Mouse (Mus musculus) G1E-ER4 (cell line): ENCODE measurements around the gene Gnat1. TPM values are rescaled to one million over a fixed set of nuclear protein-coding genes. Genes with fewer than 3 reads are reported as not detected.

Experiments
- GATA1 ChIP-seq: IDR thresholded peaks from one replicate; pipeline ENCODE4 v1.8.0; 2012; ENCODE audit warnings: low read length, inconsistent platforms
- polyA plus RNA-seq: library from polyadenylated mRNA; stranded (reverse); fragments of >175 nt; gene quantifications from 2 replicates; pipeline ENCODE4 v1.2.3, GENCODE M21; 2012

Gnat1 gene
- polyA plus RNA-seq, 1 experiment = not detected

DNA sequence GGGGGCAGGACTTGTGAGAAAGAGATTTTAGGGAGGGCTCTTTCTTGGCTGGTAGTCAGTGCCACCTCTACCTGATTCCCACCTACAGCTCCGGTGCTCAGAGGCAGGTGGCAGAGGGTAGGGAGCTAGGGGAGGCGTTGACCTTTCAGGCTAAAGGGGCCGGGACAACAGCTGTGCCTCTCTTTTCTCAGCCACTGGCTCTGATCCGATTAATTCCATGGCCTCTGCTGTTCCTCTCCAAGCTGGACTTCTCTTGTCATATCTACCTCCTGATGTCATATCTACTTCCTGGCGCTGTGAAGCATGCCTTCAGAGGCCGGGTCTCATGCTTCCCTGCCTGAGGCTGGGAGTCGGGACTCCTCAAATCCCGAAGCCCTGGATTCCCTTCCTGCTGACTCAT is 11.5 kb downstream of the Gnat1 start:
- TF ChIP-seq GATA1 = no peak

DNA sequence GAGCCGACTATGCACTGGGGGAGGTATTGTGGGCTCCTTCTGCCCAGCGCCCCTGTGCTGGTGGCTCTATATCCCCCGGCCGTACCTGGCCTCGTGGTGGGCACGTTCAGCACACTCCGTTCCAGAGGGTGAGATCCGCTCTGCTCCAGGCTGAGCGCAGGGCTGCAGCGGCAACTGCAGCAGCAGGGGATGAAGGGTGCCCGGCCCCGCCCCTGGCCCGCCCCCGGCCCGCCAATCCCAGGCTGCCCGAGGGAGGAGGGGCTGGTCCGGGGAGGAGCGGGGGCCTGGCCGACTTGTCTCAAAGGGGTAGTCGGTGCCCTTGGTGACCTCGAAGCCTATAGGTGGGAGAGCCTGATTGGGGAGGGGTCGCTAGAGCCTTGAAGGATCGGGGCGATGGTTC is 12.3 kb downstream of the Gnat1 start:
- TF ChIP-seq GATA1 = no peak

DNA sequence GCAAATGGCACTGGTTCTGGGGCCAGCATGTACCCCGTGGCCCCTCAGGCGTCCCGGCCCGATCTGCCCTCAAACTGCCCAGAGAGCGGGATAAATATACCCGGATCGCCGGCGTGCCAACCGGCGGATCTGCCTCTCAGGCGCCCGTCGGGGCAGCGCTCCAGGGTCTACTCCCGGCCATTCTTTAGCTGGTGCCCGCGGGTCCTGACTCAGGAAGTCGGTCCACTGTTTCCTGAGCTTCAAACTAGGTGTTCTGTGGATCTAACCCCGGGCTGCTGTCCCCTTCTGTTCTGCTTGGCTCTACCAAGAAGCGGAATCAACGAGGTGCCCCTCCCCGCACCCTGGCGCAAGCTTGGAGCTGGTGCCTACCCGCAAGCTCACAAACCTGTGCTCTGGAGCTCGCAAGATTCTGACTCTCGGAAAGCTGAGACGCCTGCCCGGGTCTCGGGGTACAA is 12.7 kb downstream of the Gnat1 start:
- no peak for TF ChIP-seq GATA1

DNA sequence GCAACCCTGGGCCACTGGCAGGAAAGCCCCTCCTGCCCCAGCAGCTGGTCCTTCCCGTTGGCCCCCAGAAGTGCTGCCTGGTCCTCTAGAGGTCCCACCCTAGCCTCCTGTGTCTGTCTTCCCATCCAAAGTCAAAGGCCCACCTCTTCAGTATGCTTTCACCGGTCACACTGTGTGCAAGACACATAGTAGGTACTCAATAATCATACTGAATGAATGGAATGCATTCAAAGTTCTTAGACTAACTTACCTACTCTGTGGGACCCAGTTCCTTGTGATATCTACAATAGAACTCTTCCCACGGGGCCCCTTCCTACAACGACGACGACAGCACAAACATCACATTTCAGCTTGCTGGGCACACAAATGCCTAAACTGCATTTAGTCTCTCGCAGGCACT is 14.2 kb downstream of the Gnat1 start:
- no peak for TF ChIP-seq GATA1

DNA sequence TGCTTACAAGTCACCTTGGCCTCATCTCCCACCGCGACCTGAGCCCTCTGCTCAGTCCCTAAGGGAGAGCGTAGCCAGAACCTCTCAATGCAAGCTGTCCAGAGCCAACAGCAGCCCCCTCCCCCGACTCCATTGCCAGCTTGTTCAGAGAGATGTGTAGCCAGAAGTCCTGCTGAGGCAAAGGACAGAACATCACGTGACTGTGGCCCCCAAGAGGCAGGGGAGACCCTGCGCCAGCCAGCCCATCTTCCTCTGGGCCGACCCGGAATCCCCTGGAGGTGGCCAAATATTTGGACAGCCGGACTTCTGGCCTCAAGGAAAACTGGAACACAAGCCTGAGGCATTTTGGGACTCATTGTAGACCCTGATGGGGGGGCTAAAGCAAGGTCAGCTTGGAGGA is 16.0 kb downstream of the Gnat1 start:
- no peak for TF ChIP-seq GATA1

DNA sequence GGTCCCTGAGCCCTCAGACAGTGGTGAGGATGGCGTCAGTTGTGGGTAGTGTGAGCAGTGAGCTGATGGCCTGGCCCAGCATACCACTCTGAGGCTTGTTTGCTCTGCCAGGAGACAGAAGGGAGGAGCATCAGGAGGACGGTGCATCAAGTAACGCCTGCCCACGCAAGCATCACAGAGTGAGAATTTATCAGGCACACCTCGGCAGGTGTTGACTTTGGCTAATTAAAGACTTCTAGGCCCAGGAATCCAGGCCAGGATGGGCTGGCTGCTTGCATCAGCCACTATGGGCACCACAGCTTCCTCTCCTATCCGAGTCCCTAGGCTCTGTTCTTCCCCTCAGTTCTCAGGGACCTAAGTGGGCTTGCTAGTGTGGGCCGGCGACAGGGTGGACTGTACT is 17.2 kb downstream of the Gnat1 start:
- no peak for TF ChIP-seq GATA1

DNA sequence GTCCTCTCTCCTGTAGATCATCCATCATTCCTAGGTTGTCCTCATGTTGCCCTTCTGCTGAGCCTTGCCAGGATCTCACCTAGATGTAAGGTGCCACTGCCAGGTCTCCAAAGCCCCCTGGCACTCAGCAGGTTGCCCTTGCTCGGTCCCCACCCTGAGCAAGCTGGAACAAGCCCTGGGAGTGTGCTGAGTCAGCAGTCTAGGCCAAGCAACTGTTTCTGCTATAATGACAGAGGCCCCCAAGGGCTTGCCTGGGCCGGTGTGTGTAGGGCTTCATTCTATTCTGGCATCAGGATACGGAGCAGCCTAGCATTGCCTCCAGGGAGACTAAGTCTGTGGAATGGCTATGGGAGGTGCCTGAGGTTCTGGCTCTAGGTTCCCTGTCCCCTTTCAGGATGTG is 18.7 kb downstream of the Gnat1 start:
- TF ChIP-seq GATA1 = no peak

DNA sequence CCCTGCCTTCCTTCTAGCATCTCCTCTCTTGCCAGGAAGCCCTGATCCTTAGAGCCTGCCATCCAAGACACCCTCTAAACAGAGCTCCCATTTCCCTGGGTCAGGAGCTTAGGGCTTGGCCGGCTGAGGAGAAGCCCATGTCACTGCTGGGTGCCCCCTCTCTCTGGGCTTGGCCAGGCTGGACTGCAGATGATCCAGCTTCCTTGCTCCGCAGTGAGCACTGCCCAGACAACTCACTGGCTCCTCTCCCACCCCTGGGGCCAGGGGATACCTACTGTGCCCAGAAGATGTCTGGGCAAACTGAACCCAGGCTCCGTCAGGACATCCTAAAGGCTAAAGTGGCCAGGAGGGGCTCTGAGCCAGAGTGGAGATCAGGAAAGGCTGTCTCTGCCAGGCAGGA is 19.6 kb downstream of the Gnat1 start:
- TF ChIP-seq GATA1 = no peak

DNA sequence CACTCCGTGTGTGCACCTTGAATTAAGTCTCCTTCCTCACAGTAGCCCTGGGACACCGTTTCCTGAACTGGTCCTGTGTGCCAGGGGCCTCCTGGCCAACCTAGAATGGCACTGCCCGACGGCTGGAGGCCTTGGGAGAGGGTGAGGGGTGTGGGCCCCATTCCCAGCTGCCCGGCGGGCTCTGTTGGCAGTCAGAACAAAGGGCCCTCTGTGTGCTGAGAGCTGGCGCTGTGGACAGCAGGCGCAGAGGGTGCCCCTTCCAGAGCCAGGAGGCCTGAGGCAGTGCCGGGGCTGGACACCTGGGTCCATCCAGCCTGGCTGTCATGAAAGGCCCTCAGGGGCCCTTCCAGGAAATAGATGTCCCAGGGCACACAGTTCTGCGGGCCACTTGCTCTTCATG is 20.0 kb downstream of the Gnat1 start:
- no peak for TF ChIP-seq GATA1

DNA sequence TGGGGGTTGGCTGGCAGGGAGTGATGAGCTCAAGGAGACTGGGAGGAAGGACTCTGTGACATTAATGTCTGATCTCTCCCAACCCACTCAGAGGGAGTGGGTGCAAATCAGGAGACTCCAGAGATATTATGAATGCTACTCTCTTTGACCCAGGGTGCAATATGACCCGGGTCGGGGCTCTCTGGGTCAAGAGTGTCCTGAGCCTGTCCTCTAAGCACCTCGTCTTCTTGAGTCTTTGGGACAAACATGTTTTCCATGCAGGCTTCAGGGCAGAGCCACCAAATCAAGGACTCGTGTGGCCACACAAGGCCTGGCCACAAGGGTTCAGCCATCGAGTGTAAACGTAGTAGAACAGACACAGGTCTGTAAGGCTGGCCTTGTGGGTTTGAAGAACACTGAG is 21.4 kb downstream of the Gnat1 start:
- no peak for TF ChIP-seq GATA1

DNA sequence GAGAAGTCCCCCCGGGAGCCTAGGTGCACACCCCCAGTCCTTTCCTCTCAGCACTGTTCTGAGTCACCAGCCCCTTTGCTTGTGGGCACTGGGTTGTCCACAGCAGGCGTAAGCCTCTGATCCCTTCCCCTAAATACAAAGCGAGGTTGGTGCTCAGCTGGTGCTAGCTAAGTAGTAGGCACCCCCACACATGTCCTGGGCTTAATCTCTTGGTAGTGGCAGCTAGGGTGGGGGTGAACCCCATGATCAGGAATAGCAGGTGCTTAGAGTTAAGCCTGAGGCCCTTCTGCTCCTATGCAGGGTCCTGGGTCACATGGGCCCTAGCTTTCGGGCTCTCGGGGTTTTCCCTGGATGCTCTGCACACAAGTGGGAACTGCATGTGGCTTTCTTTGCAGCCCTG is 22.4 kb downstream of the Gnat1 start:
- TF ChIP-seq GATA1 = no peak

DNA sequence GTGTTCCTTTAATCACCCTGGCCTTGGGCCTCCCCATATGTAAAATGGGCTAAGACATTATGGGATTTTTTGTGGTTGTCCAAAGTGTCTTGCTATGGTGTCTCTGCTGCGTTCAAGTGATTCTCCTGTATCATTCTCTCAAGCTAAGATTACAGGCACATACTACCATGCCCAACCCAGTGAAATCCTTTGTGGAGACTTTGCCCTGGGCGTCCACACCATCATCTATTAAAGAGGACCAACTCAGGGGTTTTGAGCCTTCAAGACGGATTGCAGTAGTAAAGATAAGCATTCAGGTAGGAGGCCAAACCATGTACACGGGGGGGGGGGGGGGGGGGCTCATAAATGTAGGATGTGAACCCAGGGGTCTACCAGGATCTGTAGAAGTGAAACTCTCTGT is 24.9 kb downstream of the Gnat1 start:
- TF ChIP-seq GATA1 = no peak

DNA sequence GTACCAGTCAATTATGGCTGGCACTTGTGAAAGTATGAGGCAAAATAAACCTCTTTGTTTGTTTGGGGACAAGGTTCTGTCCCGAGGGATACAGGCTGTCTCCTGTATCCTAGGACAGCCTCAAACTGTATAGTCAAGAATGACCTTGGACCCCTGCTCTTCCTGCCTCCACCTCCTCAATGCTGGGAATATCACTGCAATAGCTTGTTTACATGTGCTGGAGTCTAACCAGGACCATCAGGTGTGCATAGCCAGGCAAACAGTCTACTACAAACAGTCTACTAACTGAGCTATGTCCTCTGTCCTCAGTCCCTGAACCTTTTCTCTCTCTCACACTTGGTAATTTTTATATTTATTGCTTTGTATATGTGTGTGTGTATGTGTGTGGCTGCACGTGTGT is 26.0 kb downstream of the Gnat1 start:
- TF ChIP-seq GATA1 = no peak

DNA sequence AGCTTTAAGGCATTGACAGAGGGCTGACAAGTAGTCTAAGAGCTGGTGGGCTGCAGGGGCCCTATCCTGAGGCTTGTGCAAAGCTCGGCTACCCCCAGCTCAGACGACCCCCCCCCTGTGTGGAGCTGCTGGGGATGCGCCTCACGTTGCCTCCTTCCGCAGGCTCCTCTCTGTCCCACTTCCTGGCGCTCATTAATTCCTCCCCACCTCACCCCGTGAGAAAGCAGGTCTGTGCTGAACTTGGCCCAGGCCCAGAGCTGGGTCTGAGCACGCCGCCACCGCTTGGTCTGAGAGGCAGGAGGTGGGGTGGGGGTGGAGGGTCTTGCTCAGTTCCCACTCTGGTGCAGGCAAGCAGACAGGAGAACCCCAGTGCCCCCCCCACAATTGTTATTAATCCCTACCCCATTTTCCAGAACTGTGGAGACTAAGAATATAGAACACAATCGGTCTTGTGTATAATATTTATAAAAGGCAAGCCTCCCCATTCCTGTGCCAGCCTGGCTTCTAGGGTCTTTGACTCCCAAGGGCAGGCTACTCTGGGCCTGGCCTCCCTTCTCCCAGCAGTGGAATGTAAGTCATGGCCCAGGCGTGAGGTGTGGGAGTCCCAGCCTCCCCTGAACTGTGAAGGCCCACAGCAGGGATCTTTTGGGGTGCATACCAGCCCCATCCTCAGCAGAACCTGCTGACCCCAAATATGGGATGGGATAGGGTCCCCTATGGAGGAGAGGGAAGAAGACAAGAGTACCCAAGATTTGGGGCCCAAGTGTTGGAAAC is 28.6 kb downstream of the Gnat1 start:
- TF ChIP-seq GATA1 = no peak

DNA sequence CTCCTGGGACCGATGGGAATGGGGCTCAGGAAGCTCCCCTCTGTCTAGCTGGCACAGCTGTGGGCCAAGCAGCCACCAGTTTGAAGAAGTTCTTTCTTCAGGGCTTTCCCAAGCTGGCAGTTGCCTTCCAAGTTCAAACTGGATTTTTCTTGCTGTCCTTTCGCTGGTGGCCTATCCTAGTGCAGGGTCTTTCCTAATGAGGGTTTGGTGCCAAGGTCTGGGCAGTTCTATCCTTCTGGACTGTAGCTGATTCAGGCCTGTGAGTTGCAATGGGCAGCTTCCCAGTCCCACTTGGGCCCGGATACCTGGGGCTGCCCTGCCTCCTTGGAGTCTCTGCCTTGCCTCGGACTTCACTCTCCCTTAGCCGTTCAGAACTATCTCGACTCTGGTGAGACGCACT is 29.3 kb downstream of the Gnat1 start:
- no peak for TF ChIP-seq GATA1

DNA sequence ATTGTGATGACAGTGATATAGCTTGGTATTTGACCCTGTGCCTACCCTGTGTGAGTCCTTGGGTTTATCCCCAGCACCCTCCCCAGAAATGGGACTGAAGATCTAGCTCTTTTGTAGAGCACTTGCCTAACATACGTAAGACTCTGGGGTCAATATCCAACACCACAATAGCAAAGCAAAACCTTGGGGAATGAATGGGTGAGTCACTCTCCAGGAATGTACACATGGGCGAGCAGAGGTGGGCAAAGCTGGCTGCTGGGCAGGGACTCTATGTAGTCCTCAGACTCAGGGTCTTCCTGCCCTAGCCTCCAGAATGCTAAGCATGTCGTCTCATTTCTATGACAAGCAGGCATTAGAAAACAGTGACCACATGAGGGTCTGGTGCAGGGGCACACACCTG is 30.7 kb downstream of the Gnat1 start:
- no peak for TF ChIP-seq GATA1

DNA sequence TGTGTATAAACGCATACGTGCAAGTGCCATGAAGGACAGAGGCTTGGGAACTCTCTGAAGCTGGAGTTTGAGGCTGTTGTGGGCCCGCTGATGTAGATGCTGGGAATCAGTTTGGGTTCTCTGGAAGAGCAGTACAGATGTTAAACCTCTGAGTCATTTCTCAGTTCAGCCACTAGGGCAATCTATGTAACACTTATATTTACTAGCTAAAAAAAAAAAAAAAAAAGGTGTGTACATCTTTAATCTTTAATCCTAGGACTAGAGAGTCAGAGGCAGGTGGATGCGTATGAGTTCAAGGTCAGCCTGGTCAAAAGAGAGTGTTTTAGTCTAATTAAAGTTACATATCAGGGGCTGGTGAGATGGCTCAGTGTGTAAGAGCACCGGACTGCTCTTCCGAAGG is 32.5 kb downstream of the Gnat1 start:
- no peak for TF ChIP-seq GATA1

DNA sequence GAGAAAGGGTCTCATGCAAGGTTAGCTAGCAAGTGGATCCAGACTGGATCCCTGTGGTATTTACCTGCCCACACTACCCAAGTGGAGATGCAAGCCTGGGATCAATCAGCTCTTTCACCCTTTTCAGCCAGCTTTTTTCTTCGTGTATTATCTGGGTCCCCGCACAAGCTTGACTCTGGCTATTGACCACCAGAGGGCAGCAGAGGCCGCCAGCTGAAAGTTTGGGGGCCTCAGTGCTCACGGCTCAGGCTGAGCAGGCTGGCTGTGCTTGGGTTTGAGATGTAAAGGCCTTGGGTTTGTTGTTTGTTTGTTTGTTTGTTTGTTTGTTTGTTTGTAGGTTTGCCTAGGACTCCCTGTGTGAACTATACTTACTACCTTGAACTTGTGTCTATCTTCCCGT is 33.9 kb downstream of the Gnat1 start:
- TF ChIP-seq GATA1 = no peak
